Mouse (Mus musculus): ENCODE data around the gene Bcl7a. TPM values are rescaled to one million over a fixed set of nuclear protein-coding genes. Genes with fewer than 3 reads are reported as not detected.

Gene Bcl7a
- total and polyA plus RNA-seq, 2 experiments from 2014 or later: 6.6 to 10.2 TPM

GRCm38 (mm10) chr5:123378712-123379111 lies 35.1 kb downstream of the Bcl7a start:
- WGBS: 53% methylated on average over 9 of the region's 9 CpGs
- no peak for ATAC-seq (ENCODE audit: insufficient read depth, low read depth)
- TF ChIP-seq EP300 (IDR thresholded peaks at IDR 0.05; ENCODE audit: low read depth): no peak
- TF ChIP-seq CTCF (IDR thresholded peaks at IDR 0.05; ENCODE audit: low read depth): no peak

GRCm38 (mm10) chr5:123379504-123379931 lies 35.9 kb downstream of the Bcl7a start:
- ATAC-seq (ENCODE audit: insufficient read depth, low read depth): no peak
- WGBS: 62% methylated on average over 5 of the region's 5 CpGs

More at GRCm38 (mm10) chr5:123378712-123379111, 35.1 kb downstream of the Bcl7a start:
- Histone ChIP-seq H3K4me3 (ENCODE audit: low read depth, low read length) (no peak overlapping the region), H3K9me3 (replicated peaks; ENCODE audit: control insufficient read depth, low read length) (no peaks in the 10 kb centered on the region), H3K27ac (ENCODE audit: low read depth) (no peak overlapping the region), H3K9ac (replicated peaks; ENCODE audit: low read depth, low read length) (no peak overlapping the region), H3K4me2 (ENCODE audit: low read depth, low read length) (no peak overlapping the region), H3K4me1 (ENCODE audit: control insufficient read depth, insufficient read depth) (no peaks in the 10 kb centered on the region), H3K27me3 (ENCODE audit: control insufficient read depth, insufficient read depth, low read length) (0 out of 2 replicates have a peak, but pooled peaks cover 3% of the 10 kb centered on the region), H3K36me3 (replicated peaks; ENCODE audit: control insufficient read depth, insufficient read depth, low read length) (peaks cover under 1% of the 10 kb centered on the region; the same call in 1 of the 2 replicates)
- DNase-seq (ENCODE audit: low spot score): no peak

GRCm38 (mm10) chr5:123381968-123382367 lies 38.3 kb downstream of the Bcl7a start:
- ATAC-seq (ENCODE audit: insufficient read depth, low read depth): 0 out of 2 replicates have a peak, but pooled peaks have one; percentile 22

More at GRCm38 (mm10) chr5:123379504-123379931, 35.9 kb downstream of the Bcl7a start:
- no peaks in the 10 kb centered on the region for H3K4me1 ChIP-seq (ENCODE audit: control insufficient read depth, insufficient read depth)
- no peak overlapping the region for H3K4me2 ChIP-seq (ENCODE audit: low read depth, low read length)
- no peak for TF ChIP-seq EP300 (IDR thresholded peaks at IDR 0.05; ENCODE audit: low read depth)
- TF ChIP-seq CTCF (IDR thresholded peaks at IDR 0.05; ENCODE audit: low read depth): no peak
- no peaks in the 10 kb centered on the region for H3K9me3 ChIP-seq (replicated peaks; ENCODE audit: control insufficient read depth, low read length)
- no peak for DNase-seq (ENCODE audit: low spot score)
- H3K27me3 ChIP-seq (ENCODE audit: control insufficient read depth, insufficient read depth, low read length): 0 out of 2 replicates have a peak, but pooled peaks cover 3% of the 10 kb centered on the region
- no peak overlapping the region for H3K27ac ChIP-seq (ENCODE audit: low read depth)
- H3K36me3 ChIP-seq (replicated peaks; ENCODE audit: control insufficient read depth, insufficient read depth, low read length): no peaks in the 10 kb centered on the region
- H3K9ac ChIP-seq (replicated peaks; ENCODE audit: low read depth, low read length): no peak overlapping the region
- no peak overlapping the region for H3K4me3 ChIP-seq (ENCODE audit: low read depth, low read length)

GRCm38 (mm10) chr5:123382686-123383085 lies 39.1 kb downstream of the Bcl7a start:
- no peak overlapping the region for H3K4me3 ChIP-seq (ENCODE audit: low read depth, low read length)
- ATAC-seq (ENCODE audit: insufficient read depth, low read depth) (no peak), DNase-seq (ENCODE audit: low spot score) (no peak)
- H3K27ac ChIP-seq (ENCODE audit: low read depth): no peak overlapping the region
- TF ChIP-seq EP300 (IDR thresholded peaks at IDR 0.05; ENCODE audit: low read depth): no peak
- TF ChIP-seq CTCF (IDR thresholded peaks at IDR 0.05; ENCODE audit: low read depth): no peak
- WGBS: 83% methylated on average over 8 of the region's 8 CpGs
- H3K36me3 ChIP-seq (replicated peaks; ENCODE audit: control insufficient read depth, insufficient read depth, low read length): no peaks in the 10 kb centered on the region
- H3K9me3 ChIP-seq (replicated peaks; ENCODE audit: control insufficient read depth, low read length): peaks cover 3% of the 10 kb centered on the region; the same call in 1 of the 2 replicates
- no peak overlapping the region for H3K4me2 ChIP-seq (ENCODE audit: low read depth, low read length)
- H3K27me3 ChIP-seq (ENCODE audit: control insufficient read depth, insufficient read depth, low read length): 0 out of 2 replicates have a peak, but pooled peaks cover 3% of the 10 kb centered on the region
- H3K4me1 ChIP-seq (ENCODE audit: control insufficient read depth, insufficient read depth): no peaks in the 10 kb centered on the region
- H3K9ac ChIP-seq (replicated peaks; ENCODE audit: low read depth, low read length): no peak overlapping the region

More at GRCm38 (mm10) chr5:123381968-123382367, 38.3 kb downstream of the Bcl7a start:
- peak; percentile 43 for DNase-seq (ENCODE audit: low spot score)
- no peak overlapping the region for H3K27ac ChIP-seq (ENCODE audit: low read depth)
- peak overlapping the region; percentile 17 for H3K4me3 ChIP-seq (ENCODE audit: low read depth, low read length)
- no peaks in the 10 kb centered on the region for H3K36me3 ChIP-seq (replicated peaks; ENCODE audit: control insufficient read depth, insufficient read depth, low read length)
- H3K27me3 ChIP-seq (ENCODE audit: control insufficient read depth, insufficient read depth, low read length): 0 out of 2 replicates have a peak, but pooled peaks cover 3% of the 10 kb centered on the region
- H3K9ac ChIP-seq (replicated peaks; ENCODE audit: low read depth, low read length): no peak overlapping the region
- H3K4me1 ChIP-seq (ENCODE audit: control insufficient read depth, insufficient read depth): no peaks in the 10 kb centered on the region
- TF ChIP-seq EP300 (IDR thresholded peaks at IDR 0.05; ENCODE audit: low read depth) (no peak), CTCF (IDR thresholded peaks at IDR 0.05; ENCODE audit: low read depth) (no peak)
- H3K9me3 ChIP-seq (replicated peaks; ENCODE audit: control insufficient read depth, low read length): peaks cover 3% of the 10 kb centered on the region; the same call in 1 of the 2 replicates
- peak overlapping the region; percentile 45 for H3K4me2 ChIP-seq (ENCODE audit: low read depth, low read length)
- 15% methylated on average over 20 of the region's 20 CpGs for WGBS

GRCm38 (mm10) chr5:123388452-123388851 lies 44.8 kb downstream of the Bcl7a start:
- Histone ChIP-seq H3K4me3 (ENCODE audit: low read depth, low read length) (no peak overlapping the region), H3K36me3 (replicated peaks; ENCODE audit: control insufficient read depth, insufficient read depth, low read length) (no peaks in the 10 kb centered on the region), H3K4me2 (ENCODE audit: low read depth, low read length) (no peak overlapping the region), H3K9me3 (replicated peaks; ENCODE audit: control insufficient read depth, low read length) (peaks cover 3% of the 10 kb centered on the region; the same call in 1 of the 2 replicates), H3K27ac (ENCODE audit: low read depth) (no peak overlapping the region), H3K9ac (replicated peaks; ENCODE audit: low read depth, low read length) (no peak overlapping the region), H3K27me3 (ENCODE audit: control insufficient read depth, insufficient read depth, low read length) (no peaks in the 10 kb centered on the region), H3K4me1 (ENCODE audit: control insufficient read depth, insufficient read depth) (peaks cover 9% of the 10 kb centered on the region)
- DNase-seq (ENCODE audit: low spot score): no peak
- WGBS: 26% methylated on average over 3 of the region's 3 CpGs
- no peak for ATAC-seq (ENCODE audit: insufficient read depth, low read depth)
- TF ChIP-seq CTCF (IDR thresholded peaks at IDR 0.05; ENCODE audit: low read depth): no peak
- no peak for TF ChIP-seq EP300 (IDR thresholded peaks at IDR 0.05; ENCODE audit: low read depth)
